Mouse (Mus musculus): Measurements from ENCODE around the gene H2-Q6.
"Not testable (repeated sequence)": the region's sequence is repeated elsewhere in the genome, so short reads cannot be mapped to it uniquely, and the experiment has no call there.

GRCm38 (mm10) chr17:35428883-35429282 lies 4.2 kb downstream of the H2-Q6 start:
- not testable (repeated sequence) for TF ChIP-seq EP300, CTCF (IDR thresholded peaks at IDR 0.05)
